Mouse (Mus musculus) kidney, adult 11 months (tissue): ENCODE measurements around the gene Smg7.

Source experiments
- DNase-seq: peaks from one replicate; pipeline ENCODE4 v3.0.0; 2022

The Smg7 gene

GRCm38 (mm10) chr1:152838841-152839240, 63.6 kb downstream of the Smg7 start:
- no peak for DNase-seq

GRCm38 (mm10) chr1:152838026-152838702, 64.3 kb downstream of the Smg7 start:
- DNase-seq, result no peak

- no peak for DNase-seq
These were observed 67.4 kb downstream of the Smg7 start for GRCm38 (mm10) chr1:152835061-152835460.

GRCm38 (mm10) chr1:152832316-152832715, 70.1 kb downstream of the Smg7 start:
- DNase-seq, result no peak

GRCm38 (mm10) chr1:152831619-152832018, 70.8 kb downstream of the Smg7 start:
- no peak for DNase-seq

GRCm38 (mm10) chr1:152831003-152831402, 71.4 kb downstream of the Smg7 start:
- DNase-seq, result no peak

GRCm38 (mm10) chr1:152830054-152830453, 72.4 kb downstream of the Smg7 start:
- no peak for DNase-seq

GRCm38 (mm10) chr1:152828637-152829355, 73.7 kb downstream of the Smg7 start:
- no peak for DNase-seq

GRCm38 (mm10) chr1:152828168-152828567, 74.3 kb downstream of the Smg7 start:
- DNase-seq, result no peak

GRCm38 (mm10) chr1:152826446-152826845, 76.0 kb downstream of the Smg7 start:
- no peak for DNase-seq

- no peak for DNase-seq
These were observed 78.2 kb downstream of the Smg7 start for GRCm38 (mm10) chr1:152824206-152824605.

GRCm38 (mm10) chr1:152821746-152822145, 80.7 kb downstream of the Smg7 start:
- DNase-seq, result no peak

GRCm38 (mm10) chr1:152820911-152821695, 81.3 kb downstream of the Smg7 start:
- DNase-seq, result no peak

- DNase-seq, result no peak
These were observed 82.9 kb downstream of the Smg7 start for GRCm38 (mm10) chr1:152819558-152819957.

- peak; percentile 36 for DNase-seq
These were observed 84.7 kb downstream of the Smg7 start for GRCm38 (mm10) chr1:152817794-152818193.

- no peak for DNase-seq
These were observed 85.2 kb downstream of the Smg7 start for GRCm38 (mm10) chr1:152817027-152817769.

- no peak for DNase-seq
These were observed 87.2 kb downstream of the Smg7 start for GRCm38 (mm10) chr1:152815265-152815701.

- DNase-seq, result no peak
These were observed 91.7 kb downstream of the Smg7 start for GRCm38 (mm10) chr1:152810533-152811439.

- DNase-seq, result peak; percentile 23
These were observed 92.7 kb downstream of the Smg7 start for GRCm38 (mm10) chr1:152809541-152810252.

GRCm38 (mm10) chr1:152808392-152808680, 94.1 kb downstream of the Smg7 start:
- DNase-seq, result no peak
